Mouse (Mus musculus) kidney, postnatal 10 days (tissue): Measurements from ENCODE around the gene Usb1.
"Not testable (repeated sequence)": the region's sequence is repeated elsewhere in the genome, so short reads cannot be mapped to it uniquely, and the experiment has no call there.

Experiments used
- DNase-seq: peaks from one replicate; pipeline ENCODE4 v3.0.0; 2021; ENCODE audit warnings: mixed read lengths

Gene Usb1

DNA sequence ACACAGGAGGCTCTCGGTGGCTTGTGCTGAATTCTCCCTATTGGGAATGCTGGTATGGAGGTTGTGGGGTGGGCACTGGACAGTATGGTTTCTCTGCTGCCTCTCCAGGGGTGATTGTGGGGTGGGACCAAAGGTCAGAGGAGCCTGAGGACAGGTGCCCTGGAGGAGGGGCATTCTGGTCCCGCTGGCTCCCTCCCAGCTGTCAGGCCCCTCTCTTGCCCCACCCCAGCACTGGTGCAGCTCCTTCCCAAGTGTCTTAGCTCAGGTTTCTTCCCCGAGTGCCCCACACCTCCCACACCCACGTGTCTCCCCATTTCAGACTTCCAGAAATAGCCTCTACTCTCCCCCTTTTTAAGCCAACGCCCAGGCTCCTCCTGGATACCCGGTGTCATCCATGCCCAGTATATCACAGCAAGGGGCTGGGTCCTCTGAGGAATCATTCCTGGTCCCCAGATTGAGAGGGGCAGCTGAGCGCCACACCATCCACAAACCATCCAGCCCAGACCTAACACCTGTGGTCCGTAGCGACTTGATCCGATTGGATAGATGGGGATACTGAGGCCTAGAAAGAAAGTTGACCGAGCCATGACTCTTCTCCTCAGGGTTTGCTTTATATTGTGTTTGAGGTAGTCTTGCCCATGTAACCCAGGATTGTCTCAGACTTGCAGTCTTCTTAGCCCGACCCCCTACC is 44.4 kb downstream of the Usb1 start:
- DNase-seq: no peak

DNA sequence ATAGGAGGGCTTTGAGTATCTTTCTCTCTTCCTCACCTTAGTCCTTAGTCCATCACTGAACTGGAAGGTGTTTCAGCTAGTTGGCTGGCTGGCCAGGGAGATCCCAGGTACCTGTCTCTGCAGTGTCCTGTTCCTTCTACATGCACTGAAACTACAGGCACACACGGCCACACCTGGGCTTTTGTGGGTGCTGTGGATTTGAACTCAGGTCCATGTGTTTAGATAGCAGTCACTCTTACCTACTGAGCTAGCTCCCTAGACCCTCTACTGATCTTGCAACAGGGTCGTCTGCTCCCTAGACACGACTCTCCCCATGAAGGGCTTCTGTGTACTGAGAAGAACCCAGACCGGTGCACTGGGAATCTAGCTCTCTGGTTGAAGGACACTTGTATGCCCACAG is 45.0 kb downstream of the Usb1 start:
- DNase-seq: no peak

- DNase-seq: peak; percentile 55
These were observed 45.8 kb downstream of the Usb1 start for GRCm38 (mm10) chr8:95377863-95378291.

- not testable (repeated sequence) for DNase-seq
These were observed 46.8 kb downstream of the Usb1 start for GRCm38 (mm10) chr8:95378928-95379327.

GRCm38 (mm10) chr8:95380953-95381352 is 48.9 kb downstream of the Usb1 start:
- no peak for DNase-seq

- DNase-seq: no peak
These were observed 49.5 kb downstream of the Usb1 start for GRCm38 (mm10) chr8:95381595-95381994.

DNA sequence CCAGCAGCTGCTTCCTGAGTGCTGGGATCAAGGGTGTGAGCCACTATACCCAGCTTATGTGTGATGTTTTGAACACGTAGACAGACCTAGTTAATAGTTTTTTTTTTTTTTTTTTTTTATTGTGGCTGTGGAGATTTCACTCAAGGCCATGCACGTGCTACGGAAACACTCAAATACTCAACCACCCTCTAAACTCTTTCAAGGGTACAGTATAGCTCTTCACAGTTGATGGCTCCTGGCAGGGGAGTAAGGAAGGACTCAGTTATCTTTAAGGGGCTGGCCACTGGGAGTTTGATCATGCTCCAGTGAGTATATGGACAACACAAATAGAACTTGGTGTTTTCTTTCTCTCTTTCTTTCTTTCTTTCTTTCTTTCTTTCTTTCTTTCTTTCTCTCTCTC is 52.4 kb downstream of the Usb1 start:
- no peak for DNase-seq

DNA sequence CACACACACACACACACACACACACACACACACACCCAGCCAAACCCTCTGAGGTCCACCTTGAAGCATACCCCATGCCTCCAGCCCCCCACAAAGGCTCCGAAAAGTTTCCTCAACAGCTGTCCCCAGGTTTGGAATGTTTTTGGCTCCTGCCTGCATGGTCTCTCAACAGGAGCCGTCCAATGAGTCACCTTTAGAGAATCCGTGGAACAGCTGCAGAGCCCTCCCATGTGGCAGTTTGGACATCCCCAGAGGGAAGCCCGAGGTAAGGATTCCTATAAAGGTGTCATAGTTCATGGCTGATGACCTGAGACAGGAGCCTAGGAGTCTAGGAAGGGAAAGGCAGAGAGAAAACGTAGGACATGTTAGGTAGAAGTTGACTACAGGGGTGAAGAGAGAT is 54.0 kb downstream of the Usb1 start:
- DNase-seq: no peak

DNA sequence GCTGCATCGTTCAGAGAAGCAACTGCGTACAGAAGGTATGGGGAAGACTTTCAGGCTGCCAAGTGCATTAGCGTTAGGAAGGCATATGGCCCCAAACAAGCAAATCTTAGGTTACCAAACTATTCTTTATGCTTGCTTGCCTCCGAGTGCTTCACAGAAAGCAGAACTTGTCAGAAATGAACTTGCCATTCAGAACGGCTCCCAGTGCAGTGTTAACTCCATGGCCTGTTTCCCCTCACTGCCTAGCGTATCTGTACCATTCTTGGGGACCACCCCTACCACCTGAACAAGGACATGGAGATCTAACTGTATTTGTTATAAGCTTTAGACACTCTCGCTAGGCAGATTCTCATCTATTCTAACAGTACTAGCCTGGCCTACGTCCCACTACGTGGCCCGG is 55.1 kb downstream of the Usb1 start:
- no peak for DNase-seq

DNA sequence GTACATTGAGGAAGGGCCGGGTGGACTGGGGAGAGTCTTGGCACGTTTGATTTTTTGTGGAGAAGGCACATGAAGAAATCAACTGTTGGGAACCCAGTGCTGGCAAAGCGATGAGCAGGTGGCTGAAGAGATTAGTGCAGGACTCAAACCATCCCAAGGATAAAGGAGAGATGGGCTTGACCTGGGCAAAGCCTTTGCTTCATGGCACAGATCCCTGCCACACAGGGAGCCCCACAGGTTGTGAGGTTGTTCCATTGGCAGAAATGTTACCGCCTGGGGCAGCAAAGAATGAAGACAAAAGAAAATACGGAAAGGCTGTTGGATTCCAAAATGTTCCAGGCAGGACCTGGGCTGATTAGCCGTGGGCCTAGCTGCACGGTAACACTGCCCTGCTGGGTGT is 55.9 kb downstream of the Usb1 start:
- DNase-seq: no peak

DNA sequence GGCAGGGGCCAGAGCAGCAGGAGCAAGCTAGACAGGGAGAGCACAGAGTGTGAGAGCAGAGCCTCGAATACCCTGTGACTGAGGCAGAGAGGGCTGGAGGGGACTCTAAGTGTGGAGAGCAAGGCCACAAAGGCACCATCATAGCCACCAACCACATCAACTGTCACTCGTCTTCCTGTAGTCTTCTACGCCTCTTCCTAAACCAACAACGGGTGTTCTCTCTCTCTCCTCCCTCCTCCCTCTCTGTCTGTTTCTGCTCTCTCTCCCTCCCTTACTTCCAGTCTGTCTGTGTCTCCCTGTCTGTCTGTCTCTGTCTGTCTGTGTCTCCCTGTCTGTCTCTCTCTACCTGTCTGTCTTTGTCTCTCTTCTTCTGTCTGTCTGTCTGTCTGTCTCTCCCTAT is 58.2 kb downstream of the Usb1 start:
- no peak for DNase-seq

- DNase-seq: no peak
These were observed 59.0 kb downstream of the Usb1 start for GRCm38 (mm10) chr8:95391101-95391500.

DNA sequence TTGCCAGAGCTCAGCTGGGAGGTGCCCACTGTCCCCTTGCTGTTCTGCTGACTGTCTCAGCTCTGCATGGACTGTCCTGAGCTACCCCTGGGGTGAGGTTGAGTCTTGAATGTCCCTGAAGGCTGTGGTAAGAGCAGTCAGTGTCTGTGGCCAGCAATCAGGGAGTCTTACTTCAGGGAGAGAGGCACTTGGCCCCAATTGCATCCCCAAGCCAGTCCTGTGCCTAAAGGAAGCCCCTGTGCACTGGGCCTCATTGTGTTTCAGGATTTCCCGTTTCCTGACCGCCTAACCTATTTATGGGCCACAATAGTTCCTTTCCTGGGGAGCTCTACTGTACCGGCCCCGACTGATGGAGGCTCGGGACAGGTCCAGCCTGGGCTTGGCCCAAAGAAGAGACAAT is 60.5 kb downstream of the Usb1 start:
- peak; percentile 53 for DNase-seq

DNA sequence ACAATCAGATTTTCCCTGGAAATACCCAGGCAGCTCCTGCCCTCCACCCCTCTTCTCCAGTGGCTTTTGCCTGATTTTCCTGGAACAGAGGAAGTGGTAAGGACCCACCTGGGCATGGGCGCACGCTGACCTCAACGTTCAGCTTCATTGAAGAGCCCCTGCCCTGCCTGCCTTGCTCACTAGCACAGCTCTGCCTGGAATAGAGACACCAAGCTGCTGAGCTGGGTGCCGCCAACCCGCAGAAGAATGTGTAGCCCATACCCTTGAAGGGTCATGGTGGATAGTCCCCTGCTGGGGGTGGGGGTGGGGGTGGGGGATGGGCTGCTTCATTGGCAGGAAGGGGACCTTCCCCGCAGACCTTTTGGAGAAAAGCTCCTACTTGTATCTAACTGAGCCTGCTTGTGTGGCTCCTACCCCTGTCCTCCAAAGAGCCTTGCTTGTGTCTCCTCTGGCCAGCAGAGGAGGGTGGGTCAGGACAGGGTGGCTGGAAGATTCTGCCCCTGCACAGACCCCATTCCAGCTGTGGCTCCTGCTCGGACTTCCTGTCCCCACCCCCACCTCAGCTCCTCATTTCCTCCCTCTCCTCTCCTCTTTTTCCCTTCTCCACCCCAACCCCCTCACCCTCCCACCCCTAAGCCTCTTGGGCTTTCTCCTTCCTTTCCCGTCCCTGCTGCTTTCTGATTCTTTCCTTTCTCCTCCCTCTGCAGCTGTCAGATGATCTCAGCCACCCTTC is 63.3 kb downstream of the Usb1 start:
- peak; percentile 38 for DNase-seq

GRCm38 (mm10) chr8:95396752-95397151 is 64.7 kb downstream of the Usb1 start:
- no peak for DNase-seq
